Mouse (Mus musculus): ENCODE data around the gene Zfp36. TPM values are rescaled to one million over a fixed set of nuclear protein-coding genes. Genes with fewer than 3 reads are reported as not detected.

Zfp36 gene
- 3.4 and 3.9 TPM in 2 replicates for polyA plus RNA-seq (2014; fragmentation: Nextera tagmentation; extraction: Ambion mirVana)

GRCm38 (mm10) chr7:28380237-28381016 is at the start of gene Zfp36:
Gene Zfp36 (minus strand): TSS chr7:28380253.
- peak within 1 kb of the TSS; percentile 88 for H3K4me2 ChIP-seq (replicated peaks; ENCODE audit: low read depth, low read length)
- H3K9me3 ChIP-seq (ENCODE audit: control insufficient read depth, low read length): no peaks in the 10 kb centered on the region
- no peaks in the 10 kb centered on the region for H3K27me3 ChIP-seq (ENCODE audit: control insufficient read depth, insufficient read depth, low read length)
- peak within 1 kb of the TSS; percentile 72 for H3K27ac ChIP-seq (ENCODE audit: low read depth, low read length)
- H3K4me1 ChIP-seq (replicated peaks; ENCODE audit: control insufficient read depth, insufficient read depth, low read length): peaks cover 9% of the 10 kb centered on the region
- ATAC-seq (ENCODE audit: low FRiP score) (no peak), DNase-seq (ENCODE audit: low spot score) (no peak)
- peak within 1 kb of the TSS; percentile 60 for H3K4me3 ChIP-seq (ENCODE audit: low read depth, low read length)
- 59% methylated on average over 17 of the region's 17 CpGs for WGBS
- H3K9ac ChIP-seq (ENCODE audit: low read depth, low read length): peak within 1 kb of the TSS; percentile 70
- H3K36me3 ChIP-seq (ENCODE audit: control insufficient read depth, insufficient read depth, low read length): no peaks in the 10 kb centered on the region

GRCm38 (mm10) chr7:28427738-28428137 is 47.7 kb upstream of the Zfp36 start:
- Histone ChIP-seq H3K27ac (ENCODE audit: low read depth, low read length) (no peak overlapping the region), H3K9ac (ENCODE audit: low read depth, low read length) (no peak overlapping the region), H3K4me2 (replicated peaks; ENCODE audit: low read depth, low read length) (no peak overlapping the region), H3K9me3 (ENCODE audit: control insufficient read depth, low read length) (no peaks in the 10 kb centered on the region), H3K4me1 (replicated peaks; ENCODE audit: control insufficient read depth, insufficient read depth, low read length) (no peaks in the 10 kb centered on the region), H3K36me3 (ENCODE audit: control insufficient read depth, insufficient read depth, low read length) (no peaks in the 10 kb centered on the region), H3K4me3 (ENCODE audit: low read depth, low read length) (no peak overlapping the region), H3K27me3 (ENCODE audit: control insufficient read depth, insufficient read depth, low read length) (no peaks in the 10 kb centered on the region)
- ATAC-seq (ENCODE audit: low FRiP score) (no peak), DNase-seq (ENCODE audit: low spot score) (no peak)

- Histone ChIP-seq H3K4me2 (replicated peaks; ENCODE audit: low read depth, low read length) (no peak overlapping the region), H3K9ac (ENCODE audit: low read depth, low read length) (no peak overlapping the region), H3K36me3 (ENCODE audit: control insufficient read depth, insufficient read depth, low read length) (peaks cover 3% of the 10 kb centered on the region), H3K4me3 (ENCODE audit: low read depth, low read length) (no peak overlapping the region), H3K27me3 (ENCODE audit: control insufficient read depth, insufficient read depth, low read length) (no peaks in the 10 kb centered on the region), H3K9me3 (ENCODE audit: control insufficient read depth, low read length) (no peaks in the 10 kb centered on the region), H3K4me1 (replicated peaks; ENCODE audit: control insufficient read depth, insufficient read depth, low read length) (no peaks in the 10 kb centered on the region), H3K27ac (ENCODE audit: low read depth, low read length) (no peak overlapping the region)
- WGBS: 95% methylated on average over 1 of the region's 1 CpGs
- ATAC-seq (ENCODE audit: low FRiP score) (no peak), DNase-seq (ENCODE audit: low spot score) (no peak)
These were observed 43.0 kb upstream of the Zfp36 start for GRCm38 (mm10) chr7:28423018-28423417.

- DNase-seq (ENCODE audit: low spot score) (no peak), ATAC-seq (ENCODE audit: low FRiP score) (no peak)
- Histone ChIP-seq H3K4me1 (replicated peaks; ENCODE audit: control insufficient read depth, insufficient read depth, low read length) (no peaks in the 10 kb centered on the region), H3K27me3 (ENCODE audit: control insufficient read depth, insufficient read depth, low read length) (no peaks in the 10 kb centered on the region), H3K36me3 (ENCODE audit: control insufficient read depth, insufficient read depth, low read length) (peaks cover 10% of the 10 kb centered on the region), H3K4me3 (ENCODE audit: low read depth, low read length) (no peak overlapping the region), H3K9ac (ENCODE audit: low read depth, low read length) (no peak overlapping the region), H3K4me2 (replicated peaks; ENCODE audit: low read depth, low read length) (no peak overlapping the region), H3K9me3 (ENCODE audit: control insufficient read depth, low read length) (no peaks in the 10 kb centered on the region), H3K27ac (ENCODE audit: low read depth, low read length) (no peak overlapping the region)
- 95% methylated on average over 2 of the region's 2 CpGs for WGBS
These were observed 39.4 kb upstream of the Zfp36 start for GRCm38 (mm10) chr7:28419416-28419815.

- H3K36me3 ChIP-seq (ENCODE audit: control insufficient read depth, insufficient read depth, low read length): peaks cover 14% of the 10 kb centered on the region
- no peak for DNase-seq (ENCODE audit: low spot score)
- no peak for ATAC-seq (ENCODE audit: low FRiP score)
These were observed 38.1 kb upstream of the Zfp36 start for GRCm38 (mm10) chr7:28418096-28418670.

GRCm38 (mm10) chr7:28417368-28417767 is 37.3 kb upstream of the Zfp36 start:
- no peak overlapping the region for H3K4me3 ChIP-seq (ENCODE audit: low read depth, low read length)
- peaks cover 21% of the 10 kb centered on the region for H3K36me3 ChIP-seq (ENCODE audit: control insufficient read depth, insufficient read depth, low read length)
- no peak overlapping the region for H3K9ac ChIP-seq (ENCODE audit: low read depth, low read length)
- ATAC-seq (ENCODE audit: low FRiP score) (no peak), DNase-seq (ENCODE audit: low spot score) (no peak)
- no peaks in the 10 kb centered on the region for H3K27me3 ChIP-seq (ENCODE audit: control insufficient read depth, insufficient read depth, low read length)
- H3K9me3 ChIP-seq (ENCODE audit: control insufficient read depth, low read length): no peaks in the 10 kb centered on the region
- no peak overlapping the region for H3K4me2 ChIP-seq (replicated peaks; ENCODE audit: low read depth, low read length)
- H3K4me1 ChIP-seq (replicated peaks; ENCODE audit: control insufficient read depth, insufficient read depth, low read length): no peaks in the 10 kb centered on the region
- H3K27ac ChIP-seq (ENCODE audit: low read depth, low read length): no peak overlapping the region

More at GRCm38 (mm10) chr7:28418096-28418670, 38.1 kb upstream of the Zfp36 start:
- Histone ChIP-seq H3K4me2 (replicated peaks; ENCODE audit: low read depth, low read length) (no peak overlapping the region), H3K4me3 (ENCODE audit: low read depth, low read length) (no peak overlapping the region), H3K9ac (ENCODE audit: low read depth, low read length) (no peak overlapping the region), H3K27me3 (ENCODE audit: control insufficient read depth, insufficient read depth, low read length) (no peaks in the 10 kb centered on the region), H3K27ac (ENCODE audit: low read depth, low read length) (no peak overlapping the region), H3K4me1 (replicated peaks; ENCODE audit: control insufficient read depth, insufficient read depth, low read length) (no peaks in the 10 kb centered on the region), H3K9me3 (ENCODE audit: control insufficient read depth, low read length) (no peaks in the 10 kb centered on the region)
- 95% methylated on average over 8 of the region's 8 CpGs for WGBS

GRCm38 (mm10) chr7:28412826-28413225 is 32.8 kb upstream of the Zfp36 start:
- Histone ChIP-seq H3K4me3 (ENCODE audit: low read depth, low read length) (no peak overlapping the region), H3K36me3 (ENCODE audit: control insufficient read depth, insufficient read depth, low read length) (peaks cover 18% of the 10 kb centered on the region), H3K4me2 (replicated peaks; ENCODE audit: low read depth, low read length) (no peak overlapping the region), H3K9me3 (ENCODE audit: control insufficient read depth, low read length) (no peaks in the 10 kb centered on the region), H3K9ac (ENCODE audit: low read depth, low read length) (no peak overlapping the region), H3K27me3 (ENCODE audit: control insufficient read depth, insufficient read depth, low read length) (no peaks in the 10 kb centered on the region), H3K27ac (ENCODE audit: low read depth, low read length) (no peak overlapping the region), H3K4me1 (replicated peaks; ENCODE audit: control insufficient read depth, insufficient read depth, low read length) (no peaks in the 10 kb centered on the region)
- WGBS: 87% methylated on average over 4 of the region's 4 CpGs
- ATAC-seq (ENCODE audit: low FRiP score) (no peak), DNase-seq (ENCODE audit: low spot score) (no peak)

GRCm38 (mm10) chr7:28410841-28411475 is 30.9 kb upstream of the Zfp36 start:
- WGBS: 95% methylated on average over 3 of the region's 3 CpGs

More at GRCm38 (mm10) chr7:28410841-28411475, 30.9 kb upstream of the Zfp36 start:
- Histone ChIP-seq H3K4me2 (replicated peaks; ENCODE audit: low read depth, low read length) (no peak overlapping the region), H3K36me3 (ENCODE audit: control insufficient read depth, insufficient read depth, low read length) (peaks cover 25% of the 10 kb centered on the region), H3K9ac (ENCODE audit: low read depth, low read length) (no peak overlapping the region), H3K4me1 (replicated peaks; ENCODE audit: control insufficient read depth, insufficient read depth, low read length) (no peaks in the 10 kb centered on the region), H3K4me3 (ENCODE audit: low read depth, low read length) (no peak overlapping the region), H3K27ac (ENCODE audit: low read depth, low read length) (no peak overlapping the region), H3K9me3 (ENCODE audit: control insufficient read depth, low read length) (no peaks in the 10 kb centered on the region), H3K27me3 (ENCODE audit: control insufficient read depth, insufficient read depth, low read length) (no peaks in the 10 kb centered on the region)
- ATAC-seq (ENCODE audit: low FRiP score): no peak
- DNase-seq (ENCODE audit: low spot score): no peak
